Mouse (Mus musculus) midbrain, embryonic 10.5 days (tissue): ENCODE results near the gene Ddx52. TPM values are rescaled to one million over a fixed set of nuclear protein-coding genes. Genes with fewer than 3 reads are reported as not detected.

ENCODE experiments used
- DNase-seq: peaks from one replicate; pipeline ENCODE4 v3.0.0-alpha.2; 2017; ENCODE audit warnings: low spot score
- H3K27ac ChIP-seq: fragments of 300-500 bp; sonication (generic); replicated peaks from 2 replicates; pipeline ENCODE4 v1.5.1; 2016; ENCODE audit warnings: mild to moderate bottlenecking
- H3K27me3 ChIP-seq: fragments of 300-500 bp; sonication (generic); 2 replicates; pipeline ENCODE4 v1.6.1; 2016; ENCODE audit warnings: low read depth, mild to moderate bottlenecking; ENCODE audit not compliant: poor library complexity, severe bottlenecking
- H3K36me3 ChIP-seq: fragments of 300-500 bp; sonication (generic); 2 replicates; pipeline ENCODE4 v1.6.1; 2016; ENCODE audit warnings: mild to moderate bottlenecking, moderate library complexity
- H3K4me1 ChIP-seq: fragments of 300-500 bp; sonication (generic); 2 replicates; pipeline ENCODE4 v1.6.1; 2016
- H3K4me3 ChIP-seq: fragments of 300-500 bp; sonication (generic); 2 replicates; pipeline ENCODE4 v1.5.1; 2016; ENCODE audit warnings: mild to moderate bottlenecking, moderate library complexity
- H3K9me3 ChIP-seq: fragments of 300-500 bp; sonication (generic); replicated peaks from 2 replicates; pipeline ENCODE4 v1.6.1; 2016; ENCODE audit warnings: mild to moderate bottlenecking
- WGBS: fragments of 180-500 bp; shearing (Covaris S2); methylation state at CpG from one replicate; pipeline ENCODE4 v1.1.7; 2016; 5-methylcytosine and 5-hydroxymethylcytosine counted together
- polyA plus RNA-seq: library from polyadenylated mRNA; unstranded; fragments of >200 nt; fragmentation: Nextera tagmentation; extraction: Ambion mirVana; gene quantifications from 2 replicates; pipeline ENCODE4 v1.2.1, GENCODE M21; 2016

The Ddx52 gene
- polyA plus RNA-seq, 1 experiment from 2014 or later: 46.1 TPM

- no peak overlapping the region for H3K4me3 ChIP-seq
- 93% methylated on average over 4 of the region's 4 CpGs for WGBS
- DNase-seq: no peak
- H3K27me3 ChIP-seq: 0 out of 2 replicates have a peak, but pooled peaks cover 5% of the 10 kb centered on the region
- no peaks in the 10 kb centered on the region for H3K4me1 ChIP-seq
- no peak overlapping the region for H3K27ac ChIP-seq
- no peaks in the 10 kb centered on the region for H3K36me3 ChIP-seq
- no peaks in the 10 kb centered on the region for H3K9me3 ChIP-seq
Measured at GRCm38 (mm10) chr11:83933376-83933775, 8.5 kb upstream of the Ddx52 start.

GRCm38 (mm10) chr11:83935986-83936665, 5.7 kb upstream of the Ddx52 start:
- Histone ChIP-seq H3K36me3 (no peaks in the 10 kb centered on the region), H3K27ac (no peak overlapping the region), H3K4me1 (no peaks in the 10 kb centered on the region), H3K27me3 (peaks cover 18% of the 10 kb centered on the region; the same call in 1 of the 2 replicates), H3K9me3 (no peaks in the 10 kb centered on the region), H3K4me3 (no peak overlapping the region)
- DNase-seq: peak; percentile 76
- WGBS: 31% methylated on average over 7 of the region's 7 CpGs

- WGBS: 83% methylated on average over 8 of the region's 8 CpGs
- Histone ChIP-seq H3K4me1 (peaks cover 12% of the 10 kb centered on the region), H3K27me3 (peaks cover 18% of the 10 kb centered on the region; the same call in 1 of the 2 replicates), H3K36me3 (peaks cover 3% of the 10 kb centered on the region), H3K4me3 (no peak overlapping the region), H3K9me3 (no peaks in the 10 kb centered on the region), H3K27ac (no peak overlapping the region)
- no peak for DNase-seq
Measured at GRCm38 (mm10) chr11:83938556-83938955, 3.3 kb upstream of the Ddx52 start.

DNA sequence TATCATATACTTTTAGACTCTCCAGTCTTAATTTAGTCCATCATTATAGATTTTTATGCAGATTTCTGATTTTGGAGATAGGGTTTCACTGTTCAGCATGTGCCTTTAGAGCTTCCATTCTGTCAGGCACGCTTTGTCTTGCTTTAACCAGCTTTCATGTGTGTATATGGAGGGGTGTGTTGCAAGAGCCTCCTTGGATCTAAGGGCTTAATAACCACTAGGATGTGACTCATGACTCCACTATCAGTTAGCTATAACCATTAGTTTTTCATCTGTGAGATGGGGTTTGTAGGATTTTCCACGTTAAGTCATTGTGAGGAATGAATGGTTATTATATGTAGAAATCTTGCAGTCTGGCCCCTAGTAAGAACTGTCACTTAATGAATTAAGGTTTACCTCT, 15.0 kb downstream of the Ddx52 start:
- H3K36me3 ChIP-seq: peaks cover 99% of the 10 kb centered on the region

DNA sequence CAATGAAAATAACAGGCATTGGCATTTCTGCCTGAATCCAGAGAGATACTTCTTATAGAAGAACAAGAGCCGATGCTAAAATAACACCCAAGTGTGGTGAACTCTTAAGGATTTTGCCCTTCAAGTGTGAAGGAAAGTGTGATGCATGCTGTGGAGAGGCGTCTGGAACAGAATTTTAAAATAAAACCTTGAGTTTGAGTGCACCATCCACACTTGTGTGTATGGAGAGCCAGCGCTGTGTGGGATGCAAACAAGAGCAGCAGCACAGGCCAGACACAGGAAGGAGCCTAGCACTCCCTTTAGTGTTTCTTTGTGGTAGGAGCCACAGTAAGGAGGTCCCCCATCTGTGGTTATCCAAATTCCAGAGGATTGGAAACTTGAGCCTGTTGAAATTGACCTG, 20.1 kb downstream of the Ddx52 start:
- DNase-seq: no peak
- no peak overlapping the region for H3K27ac ChIP-seq
- H3K36me3 ChIP-seq: peaks cover 62% of the 10 kb centered on the region
- H3K27me3 ChIP-seq: no peaks in the 10 kb centered on the region
- H3K4me1 ChIP-seq: peaks cover 26% of the 10 kb centered on the region
- H3K9me3 ChIP-seq: no peaks in the 10 kb centered on the region
- H3K4me3 ChIP-seq: no peak overlapping the region
- 92% methylated on average over 3 of the region's 3 CpGs for WGBS

More for the DNA sequence above, 15.0 kb downstream of the Ddx52 start:
- Histone ChIP-seq H3K4me3 (no peak overlapping the region), H3K9me3 (no peaks in the 10 kb centered on the region), H3K27me3 (no peaks in the 10 kb centered on the region), H3K27ac (no peak overlapping the region), H3K4me1 (no peaks in the 10 kb centered on the region)
- no peak for DNase-seq
- 95% methylated on average over 2 of the region's 2 CpGs for WGBS

DNA sequence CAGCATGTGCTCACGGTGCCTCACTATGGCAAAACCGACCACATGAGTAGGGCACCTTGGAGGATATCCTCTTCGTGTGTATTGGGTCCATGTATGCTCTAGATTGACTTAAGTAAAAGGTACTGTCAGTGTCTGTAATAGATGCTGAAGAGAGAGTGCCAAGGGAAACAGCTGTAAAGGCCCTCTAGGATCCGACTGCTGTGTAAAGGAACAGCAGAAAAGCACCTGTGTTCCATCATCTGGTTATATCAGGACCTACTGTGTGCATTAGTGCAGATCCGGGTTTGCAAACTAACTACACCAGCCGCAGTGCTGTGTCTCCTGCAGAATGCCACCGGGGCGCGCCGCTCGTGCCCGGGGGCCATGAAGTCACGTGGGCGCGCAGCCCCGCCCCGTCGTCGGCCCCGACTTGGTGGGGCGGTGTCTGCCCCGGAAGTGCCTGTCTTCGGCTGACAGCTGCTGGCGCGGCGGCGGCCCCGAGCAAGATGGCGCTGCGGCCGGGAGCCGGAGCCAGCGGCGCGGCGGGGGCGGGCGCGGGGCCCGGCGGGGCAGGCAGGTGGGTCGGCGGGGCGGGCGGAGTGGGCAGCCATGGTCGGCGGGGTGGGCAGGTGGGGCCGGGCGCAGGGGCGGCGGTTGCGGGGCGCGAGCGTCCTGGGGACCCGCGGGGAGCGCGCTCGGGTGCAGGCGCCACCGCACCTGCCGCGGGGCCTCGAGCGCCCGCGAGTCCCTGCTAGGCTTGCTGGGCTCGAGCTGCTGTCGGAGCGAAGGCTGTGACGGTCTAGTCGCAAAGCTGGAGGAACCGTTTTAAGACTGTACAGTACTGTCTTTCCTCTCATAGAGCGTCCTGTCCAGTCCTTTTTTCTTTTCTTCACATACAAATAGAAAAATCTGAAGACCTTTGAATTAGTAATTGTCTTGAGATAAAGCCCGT, 22.4 kb downstream of the Ddx52 start, which contains the start of gene Synrg:
Gene Synrg (plus strand): TSS at position 438 of the 931 bp plus-strand sequence.
- peak within 1 kb of the TSS; percentile 82 for H3K4me3 ChIP-seq
- H3K4me1 ChIP-seq: peaks cover 32% of the 10 kb centered on the region
- peaks cover 40% of the 10 kb centered on the region for H3K36me3 ChIP-seq
- peak within 1 kb of the TSS; percentile 94 for H3K27ac ChIP-seq
- H3K9me3 ChIP-seq: no peaks in the 10 kb centered on the region
- peak; percentile 89 for DNase-seq
- H3K27me3 ChIP-seq: no peaks in the 10 kb centered on the region
- WGBS: 1% methylated on average over 75 of the region's 76 CpGs

GRCm38 (mm10) chr11:83967436-83968204, 25.8 kb downstream of the Ddx52 start:
- H3K9me3 ChIP-seq: no peaks in the 10 kb centered on the region
- DNase-seq: no peak
- H3K36me3 ChIP-seq: peaks cover 25% of the 10 kb centered on the region
- H3K27me3 ChIP-seq: no peaks in the 10 kb centered on the region
- H3K4me1 ChIP-seq: peaks cover 32% of the 10 kb centered on the region
- no peak overlapping the region for H3K4me3 ChIP-seq
- WGBS: 67% methylated on average over 8 of the region's 8 CpGs
- no peak overlapping the region for H3K27ac ChIP-seq

- DNase-seq: no peak
Measured at GRCm38 (mm10) chr11:83968205-83968575, 26.3 kb downstream of the Ddx52 start.

GRCm38 (mm10) chr11:83969040-83969439, 27.2 kb downstream of the Ddx52 start:
- peaks cover 31% of the 10 kb centered on the region for H3K4me1 ChIP-seq
- no peak overlapping the region for H3K27ac ChIP-seq
- no peak for DNase-seq
- H3K27me3 ChIP-seq: no peaks in the 10 kb centered on the region
- no peak overlapping the region for H3K4me3 ChIP-seq
- WGBS: 87% methylated on average over 3 of the region's 3 CpGs
- no peaks in the 10 kb centered on the region for H3K9me3 ChIP-seq
- peaks cover 29% of the 10 kb centered on the region for H3K36me3 ChIP-seq

More at GRCm38 (mm10) chr11:83968205-83968575, 26.3 kb downstream of the Ddx52 start:
- Histone ChIP-seq H3K27me3 (no peaks in the 10 kb centered on the region), H3K27ac (no peak overlapping the region), H3K36me3 (peaks cover 25% of the 10 kb centered on the region), H3K4me1 (peaks cover 32% of the 10 kb centered on the region), H3K4me3 (no peak overlapping the region), H3K9me3 (no peaks in the 10 kb centered on the region)
- 81% methylated on average over 6 of the region's 6 CpGs for WGBS

GRCm38 (mm10) chr11:83974561-83975346, 32.9 kb downstream of the Ddx52 start:
- no peak overlapping the region for H3K4me3 ChIP-seq
- no peak for DNase-seq
- no peaks in the 10 kb centered on the region for H3K9me3 ChIP-seq
- no peaks in the 10 kb centered on the region for H3K27me3 ChIP-seq
- H3K4me1 ChIP-seq: peaks cover 12% of the 10 kb centered on the region; the same call in 1 of the 2 replicates
- H3K36me3 ChIP-seq: peaks cover 77% of the 10 kb centered on the region
- no peak overlapping the region for H3K27ac ChIP-seq
- WGBS: 60% methylated on average over 7 of the region's 7 CpGs

- H3K36me3 ChIP-seq: peaks cover 84% of the 10 kb centered on the region
- no peak for DNase-seq
- WGBS: 90% methylated on average over 1 of the region's 1 CpGs
- H3K9me3 ChIP-seq: no peaks in the 10 kb centered on the region
- no peak overlapping the region for H3K27ac ChIP-seq
- peaks cover 12% of the 10 kb centered on the region; the same call in 1 of the 2 replicates for H3K4me1 ChIP-seq
- H3K27me3 ChIP-seq: no peaks in the 10 kb centered on the region
- H3K4me3 ChIP-seq: no peak overlapping the region
Measured at GRCm38 (mm10) chr11:83975488-83975887, 33.6 kb downstream of the Ddx52 start.
